Mouse (Mus musculus) heart, embryonic 11.5 days (tissue): ENCODE results near the gene Olfr1419. TPM values are rescaled to one million over a fixed set of nuclear protein-coding genes. Genes with fewer than 3 reads are reported as not detected.
"Not testable (repeated sequence)": the region's sequence is repeated elsewhere in the genome, so short reads cannot be mapped to it uniquely, and the experiment has no call there.

Experiments used
- ATAC-seq: fragments of 200-750 bp; cut with Nextera tagmentation; replicated peaks from 2 replicates; pipeline ENCODE4 v1.8.0; 2017; ENCODE audit warnings: moderate library complexity; ENCODE audit not compliant: insufficient number of reproducible peaks, low FRiP score, low TSS enrichment
- H3K27ac ChIP-seq: fragments of 300-500 bp; sonication (generic); 2 replicates; pipeline ENCODE4 v1.5.1; 2014; ENCODE audit warnings: mild to moderate bottlenecking, low read depth, low read length
- H3K27me3 ChIP-seq: fragments of 300-500 bp; sonication (generic); 2 replicates; pipeline ENCODE4 v1.6.1; 2014; ENCODE audit warnings: mild to moderate bottlenecking, low read length, mixed read lengths; ENCODE audit not compliant: control insufficient read depth, insufficient read depth
- H3K36me3 ChIP-seq: fragments of 300-500 bp; sonication (generic); 2 replicates; pipeline ENCODE4 v1.6.1; 2014; ENCODE audit warnings: mild to moderate bottlenecking, low read length, moderate library complexity, mixed read lengths; ENCODE audit not compliant: control insufficient read depth, insufficient read depth
- H3K4me1 ChIP-seq: fragments of 300-500 bp; sonication (generic); 2 replicates; pipeline ENCODE4 v1.6.1; 2014; ENCODE audit warnings: low read length; ENCODE audit not compliant: control insufficient read depth, insufficient read depth
- H3K4me2 ChIP-seq: fragments of 300-500 bp; sonication (generic); 2 replicates; pipeline ENCODE4 v1.6.1; 2014; ENCODE audit warnings: mild to moderate bottlenecking, moderate library complexity
- H3K4me3 ChIP-seq: fragments of 300-500 bp; sonication (generic); 2 replicates; pipeline ENCODE4 v1.5.1; 2014; ENCODE audit warnings: low read depth, low read length
- H3K9ac ChIP-seq: fragments of 300-500 bp; sonication (generic); 2 replicates; pipeline ENCODE4 v1.6.1; 2014; ENCODE audit warnings: mild to moderate bottlenecking, low read depth, low read length, moderate library complexity
- H3K9me3 ChIP-seq: fragments of 300-500 bp; sonication (generic); replicated peaks from 2 replicates; pipeline ENCODE4 v1.6.1; 2016; ENCODE audit warnings: low read length; ENCODE audit not compliant: control insufficient read depth
- WGBS: fragments of 180-500 bp; shearing (Covaris S2); extraction: QIAGEN DNeasy Blood & Tissue Kit; methylation state at CpG from one replicate; pipeline ENCODE4 v1.1.7; 2014; ENCODE audit not compliant: insufficient replicate concordance; 5-methylcytosine and 5-hydroxymethylcytosine counted together
- polyA plus RNA-seq: library from polyadenylated mRNA; unstranded; fragments of >200 nt; fragmentation: Nextera tagmentation; extraction: Ambion mirVana; gene quantifications from 2 replicates; pipeline ENCODE4 v1.2.1, GENCODE M21; 2014

Olfr1419 gene
- not detected in 2 replicates for polyA plus RNA-seq

DNA sequence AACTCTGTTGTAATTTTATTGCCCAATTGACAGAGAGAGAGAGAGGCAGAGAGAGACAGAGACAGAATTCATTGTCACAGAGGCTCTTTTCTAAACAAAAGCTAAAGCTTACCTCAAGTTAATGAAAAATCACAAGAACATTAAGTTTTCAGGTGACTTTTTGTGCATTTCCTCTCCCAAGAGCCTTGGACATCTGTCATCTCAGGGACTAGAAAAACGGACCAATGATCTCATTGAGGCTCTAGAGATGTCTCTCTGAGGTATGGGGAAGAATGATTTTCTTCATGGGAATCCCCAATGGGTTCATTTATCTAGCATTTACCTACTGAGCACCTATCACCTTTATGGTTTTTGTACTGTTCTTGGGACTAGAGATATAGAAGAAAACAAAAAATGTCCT, at the start of gene Olfr1419:
Gene Olfr1419 (minus strand): TSS at position 101 of the 400 bp plus-strand sequence.
- Histone ChIP-seq H3K27me3 (no peaks in the 10 kb centered on the region), H3K4me1 (no peaks in the 10 kb centered on the region), H3K9me3 (no peaks in the 10 kb centered on the region), H3K36me3 (no peaks in the 10 kb centered on the region), H3K27ac (no peak within 1 kb of the TSS), H3K4me2 (no peak within 1 kb of the TSS), H3K9ac (no peak within 1 kb of the TSS), H3K4me3 (no peak within 1 kb of the TSS)
- no peak for ATAC-seq
- WGBS, result 49% methylated on average over 1 of the region's 1 CpGs

DNA sequence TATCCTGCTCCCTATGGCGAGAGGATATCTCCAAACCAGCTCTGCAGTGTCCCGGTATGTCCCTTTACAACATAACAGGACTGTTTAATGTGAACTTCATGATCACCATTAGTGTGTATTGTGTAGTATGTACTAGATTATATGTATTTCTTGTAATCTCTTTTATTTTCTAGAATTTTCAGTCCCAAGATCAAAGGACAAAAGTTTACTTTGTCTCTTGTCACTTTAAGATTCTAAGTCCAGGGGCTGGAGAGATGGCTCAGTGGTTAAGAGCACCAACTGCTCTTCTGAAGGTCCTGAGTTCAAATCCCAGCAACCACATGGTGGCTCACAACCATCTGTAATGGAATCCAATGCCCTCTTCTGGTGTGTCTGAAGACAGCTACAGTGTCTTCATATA, 47.6 kb upstream of the Olfr1419 start:
- not testable (repeated sequence) for H3K4me2 ChIP-seq, H3K4me1 ChIP-seq, H3K9ac ChIP-seq, ATAC-seq, H3K27ac ChIP-seq, H3K4me3 ChIP-seq, H3K27me3 ChIP-seq, H3K9me3 ChIP-seq
- 91% methylated on average over 2 of the region's 2 CpGs for WGBS
- H3K36me3 ChIP-seq, result peaks cover 42% of the 10 kb centered on the region

DNA sequence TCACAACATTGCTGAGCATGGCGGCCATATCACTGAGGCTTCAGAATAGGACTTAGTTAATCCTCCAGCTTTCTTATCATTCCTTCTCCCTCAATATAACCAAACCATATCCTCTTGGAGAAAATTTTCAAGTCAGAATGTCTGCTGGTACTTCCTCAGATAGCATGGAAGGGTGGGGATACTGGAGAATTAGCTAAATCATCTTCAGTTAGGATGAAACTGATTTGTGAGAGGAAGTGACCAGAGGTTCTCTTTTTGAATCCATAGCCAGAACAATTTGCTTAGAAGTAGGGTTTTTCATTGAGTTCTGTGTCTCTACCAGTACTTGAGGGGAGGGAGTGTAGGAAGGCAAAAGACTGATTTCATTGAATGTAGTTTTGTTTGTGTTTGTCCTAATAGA, 47.2 kb upstream of the Olfr1419 start:
- ATAC-seq, result no peak
- H3K27ac ChIP-seq, result no peak overlapping the region
- H3K9ac ChIP-seq, result no peak overlapping the region
- H3K4me1 ChIP-seq, result no peaks in the 10 kb centered on the region
- WGBS, result 94% methylated on average over 1 of the region's 1 CpGs
- no peak overlapping the region for H3K4me3 ChIP-seq
- H3K4me2 ChIP-seq, result no peak overlapping the region
- peaks cover 41% of the 10 kb centered on the region for H3K36me3 ChIP-seq
- H3K27me3 ChIP-seq, result no peaks in the 10 kb centered on the region
- H3K9me3 ChIP-seq, result no peaks in the 10 kb centered on the region

DNA sequence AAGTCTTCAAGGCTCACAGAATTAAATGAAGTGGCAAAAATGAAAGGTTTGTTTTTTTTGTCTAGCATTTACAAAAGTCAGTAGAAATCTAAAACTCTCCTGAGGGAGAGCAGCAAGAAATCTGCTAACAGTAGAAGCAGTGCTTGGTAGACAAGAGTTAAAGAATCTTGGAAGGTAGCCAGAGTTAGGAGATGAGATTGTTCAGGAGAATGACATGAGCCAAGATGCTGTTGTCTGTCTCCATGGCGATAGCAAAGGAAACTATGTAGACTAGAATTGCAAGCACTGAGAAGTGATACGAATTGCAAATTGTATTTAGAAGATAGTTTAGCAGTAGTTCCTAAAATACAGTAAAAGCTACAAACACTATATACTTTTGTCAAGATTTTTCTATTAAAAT, 40.9 kb upstream of the Olfr1419 start:
- no peak overlapping the region for H3K27ac ChIP-seq
- peaks cover 21% of the 10 kb centered on the region for H3K4me1 ChIP-seq
- 43% methylated on average over 2 of the region's 2 CpGs for WGBS
- peaks cover 8% of the 10 kb centered on the region for H3K36me3 ChIP-seq
- H3K27me3 ChIP-seq, result no peaks in the 10 kb centered on the region
- no peak overlapping the region for H3K9ac ChIP-seq
- no peak overlapping the region for H3K4me3 ChIP-seq
- ATAC-seq, result no peak
- no peak overlapping the region for H3K4me2 ChIP-seq
- no peaks in the 10 kb centered on the region for H3K9me3 ChIP-seq

DNA sequence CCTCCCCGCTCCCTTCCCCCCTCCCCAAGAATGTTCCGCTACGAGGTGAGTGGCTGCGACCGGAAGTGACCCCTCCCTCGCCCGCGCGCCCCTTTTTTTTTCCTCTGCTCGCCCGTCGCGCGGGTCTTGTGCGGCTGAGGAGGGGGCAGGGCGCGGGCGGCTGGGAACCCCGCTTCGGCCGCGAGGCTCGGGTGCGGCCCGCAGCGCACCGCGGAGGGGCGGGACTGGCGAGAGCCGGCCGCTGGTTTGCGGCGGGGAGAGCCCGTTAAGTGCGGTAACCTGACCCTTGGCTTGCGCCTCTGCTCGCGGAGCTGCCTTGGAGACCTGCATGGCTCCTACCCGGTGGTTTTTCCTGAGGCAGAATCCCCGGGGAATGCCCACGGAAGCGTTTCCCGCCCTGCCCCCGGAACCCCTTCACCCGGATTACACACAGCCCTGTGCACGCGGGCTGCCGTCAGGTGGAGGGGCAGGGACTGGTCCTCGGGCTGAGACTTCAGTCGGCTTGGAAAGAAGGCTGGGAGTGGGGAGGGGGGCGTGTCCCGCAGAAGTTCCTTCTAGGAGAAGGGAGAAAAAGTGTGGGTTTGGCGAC, 37.7 kb upstream of the Olfr1419 start:
- Histone ChIP-seq H3K4me1 (peaks cover 21% of the 10 kb centered on the region), H3K4me2 (peak overlapping the region; percentile 89), H3K4me3 (peak overlapping the region; percentile 93), H3K27ac (peak overlapping the region; percentile 94), H3K36me3 (peaks cover 3% of the 10 kb centered on the region; the same call in 1 of the 2 replicates), H3K27me3 (no peaks in the 10 kb centered on the region), H3K9ac (peak overlapping the region; percentile 92), H3K9me3 (no peaks in the 10 kb centered on the region)
- peak; percentile 55 for ATAC-seq
- 1% methylated on average over 35 of the region's 54 CpGs for WGBS

DNA sequence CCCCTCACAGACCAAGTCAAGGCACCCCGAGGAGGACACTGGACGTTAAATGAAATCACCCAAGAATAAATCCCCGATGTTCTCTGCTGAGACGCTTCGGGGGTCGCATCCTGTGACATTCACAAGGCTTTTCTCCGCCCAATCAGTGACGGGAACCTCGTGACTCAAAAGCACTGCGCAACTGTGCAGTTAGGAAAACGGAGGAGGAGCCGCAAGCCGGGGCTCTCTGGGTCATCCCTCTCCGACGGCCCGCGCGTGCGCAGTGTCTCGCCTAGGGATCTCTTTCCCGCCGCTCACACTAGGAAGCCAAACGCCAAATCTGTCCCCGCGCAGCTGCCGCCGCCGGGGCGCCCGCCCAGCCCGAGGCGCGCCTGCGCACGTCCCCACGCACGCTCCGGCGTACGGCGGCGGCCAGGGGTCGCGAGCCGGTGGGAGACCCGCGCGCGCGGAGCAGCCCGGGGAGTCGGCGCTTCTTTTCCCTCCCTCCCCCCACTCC, 37.2 kb upstream of the Olfr1419 start, which contains the start of gene Patl1:
Gene Patl1 (plus strand): TSS at position 363 of the 496 bp plus-strand sequence.
- Histone ChIP-seq H3K27ac (peak within 1 kb of the TSS; percentile 94), H3K4me2 (peak within 1 kb of the TSS; percentile 89), H3K36me3 (peaks cover 3% of the 10 kb centered on the region; the same call in 1 of the 2 replicates), H3K27me3 (no peaks in the 10 kb centered on the region), H3K9ac (peak within 1 kb of the TSS; percentile 92), H3K4me1 (peaks cover 21% of the 10 kb centered on the region), H3K9me3 (no peaks in the 10 kb centered on the region), H3K4me3 (peak within 1 kb of the TSS; percentile 93)
- peak; percentile 97 for ATAC-seq
- under 1% methylated on average over 53 of the region's 53 CpGs for WGBS

DNA sequence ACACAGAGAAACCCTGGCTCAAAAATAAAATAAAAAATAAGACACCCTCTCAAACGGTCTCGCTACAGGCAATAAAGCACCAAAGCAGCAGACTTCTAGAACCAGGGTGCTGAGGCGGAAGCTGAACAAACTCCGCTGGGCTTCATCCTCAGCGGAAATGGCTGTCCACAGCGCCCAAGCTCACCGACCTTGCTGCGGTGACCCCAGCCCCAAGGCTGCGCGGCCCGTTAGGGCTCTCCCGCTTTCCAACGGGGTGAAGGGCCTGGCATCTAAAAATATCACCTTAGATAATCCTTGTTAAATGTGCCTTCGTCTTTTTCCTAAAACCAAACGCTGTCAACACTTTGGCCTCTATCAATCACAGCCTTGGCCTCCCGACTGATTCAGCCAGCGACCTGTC, 36.7 kb upstream of the Olfr1419 start:
- ATAC-seq, result peak; percentile 27; the same call in 1 of the 2 replicates

DNA sequence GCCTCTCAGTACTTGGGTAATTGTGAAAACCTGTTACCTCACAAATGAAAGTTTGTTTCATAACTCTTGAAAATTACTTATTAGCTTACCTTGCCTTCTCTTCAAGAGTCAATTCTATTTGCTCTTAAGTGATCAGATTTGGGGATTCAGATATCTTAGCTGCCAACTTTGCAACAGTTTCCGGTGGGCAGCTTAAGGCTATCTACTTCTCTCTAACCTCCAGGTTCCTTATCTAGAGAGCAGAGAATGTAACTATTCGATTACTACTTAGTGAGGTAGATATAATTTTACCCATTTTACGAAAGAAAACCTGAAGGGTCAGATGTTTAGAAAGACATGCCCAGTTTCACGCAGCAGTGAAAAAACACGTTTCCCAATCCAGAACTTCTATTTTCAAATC, 36.1 kb upstream of the Olfr1419 start:
- peak overlapping the region; percentile 89 for H3K4me2 ChIP-seq
- H3K27ac ChIP-seq, result no peak overlapping the region
- no peaks in the 10 kb centered on the region for H3K9me3 ChIP-seq
- H3K4me3 ChIP-seq, result peak overlapping the region; percentile 93; the same call in 1 of the 2 replicates
- H3K9ac ChIP-seq, result no peak overlapping the region
- peaks cover 3% of the 10 kb centered on the region; the same call in 1 of the 2 replicates for H3K36me3 ChIP-seq
- ATAC-seq, result no peak
- H3K27me3 ChIP-seq, result no peaks in the 10 kb centered on the region
- peaks cover 17% of the 10 kb centered on the region for H3K4me1 ChIP-seq
- WGBS, result 80% methylated on average over 5 of the region's 5 CpGs

More for the DNA sequence above, 36.7 kb upstream of the Olfr1419 start:
- Histone ChIP-seq H3K4me1 (peaks cover 21% of the 10 kb centered on the region), H3K4me3 (peak overlapping the region; percentile 93), H3K9me3 (no peaks in the 10 kb centered on the region), H3K27me3 (no peaks in the 10 kb centered on the region), H3K36me3 (peaks cover 3% of the 10 kb centered on the region; the same call in 1 of the 2 replicates), H3K27ac (peak overlapping the region; percentile 94), H3K4me2 (peak overlapping the region; percentile 89), H3K9ac (peak overlapping the region; percentile 92)
- 3% methylated on average over 17 of the region's 17 CpGs for WGBS

DNA sequence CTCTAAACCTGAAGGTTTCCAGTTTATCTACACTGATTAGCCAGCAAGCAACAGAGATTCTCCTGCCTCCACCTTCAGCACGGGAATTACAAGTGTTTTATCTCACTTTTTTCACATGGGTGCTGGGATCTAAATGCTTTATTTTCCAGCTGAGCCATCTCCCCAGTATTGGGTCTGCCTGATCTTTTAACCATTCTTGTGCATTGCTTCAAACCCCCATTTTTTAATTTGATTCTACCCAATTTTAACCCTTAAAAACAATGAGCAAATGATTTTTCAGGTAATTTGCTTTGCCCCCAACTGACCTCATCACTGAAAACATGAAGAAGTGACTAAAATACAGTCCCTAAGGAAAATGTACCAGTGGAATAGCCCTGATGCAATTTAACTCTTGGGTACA, 11.4 kb upstream of the Olfr1419 start, which contains the start of gene Olfr1420:
Gene Olfr1420 (plus strand): TSS at position 301 of the 400 bp plus-strand sequence.
- no peak within 1 kb of the TSS for H3K4me3 ChIP-seq
- H3K4me1 ChIP-seq, result no peaks in the 10 kb centered on the region
- no peak within 1 kb of the TSS for H3K9ac ChIP-seq
- ATAC-seq, result no peak
- H3K27me3 ChIP-seq, result no peaks in the 10 kb centered on the region
- no peak within 1 kb of the TSS for H3K4me2 ChIP-seq
- H3K27ac ChIP-seq, result no peak within 1 kb of the TSS
- no peaks in the 10 kb centered on the region for H3K9me3 ChIP-seq
- H3K36me3 ChIP-seq, result no peaks in the 10 kb centered on the region
- 15% methylated on average over 1 of the region's 1 CpGs for WGBS
